Mouse (Mus musculus): ENCODE results near the gene Ch25h. TPM values are rescaled to one million over a fixed set of nuclear protein-coding genes. Genes with fewer than 3 reads are reported as not detected.

Gene Ch25h
- 0.21 and 0.56 TPM in 2 replicates for polyA plus RNA-seq (2015; fragmentation: Nextera tagmentation; extraction: Ambion mirVana)

GRCm38 (mm10) chr19:34474991-34475971 lies at the start of gene Ch25h:
Ch25h (minus strand) TSS chr19:34475164.
- H3K27ac ChIP-seq, result no peak within 1 kb of the TSS
- peak within 1 kb of the TSS; percentile 71 for H3K4me2 ChIP-seq
- WGBS (ENCODE audit: insufficient replicate concordance), result 2% methylated on average over 35 of the region's 35 CpGs
- peak within 1 kb of the TSS; percentile 22 for H3K9ac ChIP-seq
- DNase-seq, result no peak
- ATAC-seq (ENCODE audit: low read depth), result 0 out of 2 replicates have a peak, but pooled peaks have one; percentile 31
- no peaks in the 10 kb centered on the region for H3K9me3 ChIP-seq (replicated peaks)
- H3K4me3 ChIP-seq (replicated peaks), result peak within 1 kb of the TSS; percentile 54
- no peaks in the 10 kb centered on the region for H3K36me3 ChIP-seq
- peaks cover 17% of the 10 kb centered on the region for H3K4me1 ChIP-seq (replicated peaks)
- peaks cover 53% of the 10 kb centered on the region for H3K27me3 ChIP-seq

GRCm38 (mm10) chr19:34524646-34525045 lies 49.7 kb upstream of the Ch25h start:
- no peak overlapping the region for H3K4me3 ChIP-seq (replicated peaks)
- no peaks in the 10 kb centered on the region for H3K27me3 ChIP-seq
- ATAC-seq (ENCODE audit: low read depth), result no peak
- no peak overlapping the region for H3K27ac ChIP-seq
- no peak overlapping the region for H3K9ac ChIP-seq
- peak overlapping the region; percentile 23; the same call in 1 of the 2 replicates for H3K4me2 ChIP-seq
- peaks cover 22% of the 10 kb centered on the region for H3K4me1 ChIP-seq (replicated peaks)
- DNase-seq, result no peak
- WGBS (ENCODE audit: insufficient replicate concordance), result 62% methylated on average over 9 of the region's 9 CpGs
- H3K9me3 ChIP-seq (replicated peaks), result no peaks in the 10 kb centered on the region
- peaks cover 7% of the 10 kb centered on the region; the same call in 1 of the 2 replicates for H3K36me3 ChIP-seq

GRCm38 (mm10) chr19:34523106-34523725 lies 48.3 kb upstream of the Ch25h start:
- ATAC-seq (ENCODE audit: low read depth), result no peak
- H3K4me3 ChIP-seq (replicated peaks), result no peak overlapping the region
- H3K9me3 ChIP-seq (replicated peaks), result no peaks in the 10 kb centered on the region
- no peak overlapping the region for H3K4me2 ChIP-seq
- no peak for DNase-seq
- H3K36me3 ChIP-seq, result peaks cover 15% of the 10 kb centered on the region; the same call in 1 of the 2 replicates
- WGBS (ENCODE audit: insufficient replicate concordance), result 79% methylated on average over 12 of the region's 12 CpGs
- no peaks in the 10 kb centered on the region for H3K27me3 ChIP-seq
- H3K9ac ChIP-seq, result no peak overlapping the region
- H3K4me1 ChIP-seq (replicated peaks), result peaks cover 29% of the 10 kb centered on the region
- no peak overlapping the region for H3K27ac ChIP-seq

GRCm38 (mm10) chr19:34521978-34522377 lies 47.0 kb upstream of the Ch25h start:
- H3K9ac ChIP-seq, result no peak overlapping the region
- H3K4me3 ChIP-seq (replicated peaks), result no peak overlapping the region
- ATAC-seq (ENCODE audit: low read depth), result no peak
- no peak overlapping the region for H3K4me2 ChIP-seq
- H3K36me3 ChIP-seq, result peaks cover 18% of the 10 kb centered on the region; the same call in 1 of the 2 replicates
- DNase-seq, result no peak
- H3K4me1 ChIP-seq (replicated peaks), result peaks cover 37% of the 10 kb centered on the region
- 59% methylated on average over 1 of the region's 1 CpGs for WGBS (ENCODE audit: insufficient replicate concordance)
- H3K9me3 ChIP-seq (replicated peaks), result no peaks in the 10 kb centered on the region
- no peaks in the 10 kb centered on the region for H3K27me3 ChIP-seq
- H3K27ac ChIP-seq, result no peak overlapping the region

- Histone ChIP-seq H3K36me3 (peaks cover 18% of the 10 kb centered on the region; the same call in 1 of the 2 replicates), H3K4me1 (replicated peaks) (peaks cover 36% of the 10 kb centered on the region), H3K4me3 (replicated peaks) (no peak overlapping the region), H3K27ac (no peak overlapping the region), H3K27me3 (no peaks in the 10 kb centered on the region), H3K9me3 (replicated peaks) (no peaks in the 10 kb centered on the region), H3K9ac (no peak overlapping the region), H3K4me2 (no peak overlapping the region)
- 34% methylated on average over 2 of the region's 2 CpGs for WGBS (ENCODE audit: insufficient replicate concordance)
- no peak for DNase-seq
- no peak for ATAC-seq (ENCODE audit: low read depth)
Observed at GRCm38 (mm10) chr19:34521361-34521760, 46.4 kb upstream of the Ch25h start.

- DNase-seq (no peak), ATAC-seq (ENCODE audit: low read depth) (no peak)
- Histone ChIP-seq H3K36me3 (peaks cover 18% of the 10 kb centered on the region; the same call in 1 of the 2 replicates), H3K27ac (no peak overlapping the region), H3K9me3 (replicated peaks) (no peaks in the 10 kb centered on the region), H3K4me3 (replicated peaks) (no peak overlapping the region), H3K27me3 (no peaks in the 10 kb centered on the region), H3K4me2 (no peak overlapping the region), H3K9ac (no peak overlapping the region), H3K4me1 (replicated peaks) (peaks cover 30% of the 10 kb centered on the region)
- 66% methylated on average over 4 of the region's 4 CpGs for WGBS (ENCODE audit: insufficient replicate concordance)
Observed at GRCm38 (mm10) chr19:34520051-34520450, 45.1 kb upstream of the Ch25h start.

- ATAC-seq (ENCODE audit: low read depth) (no peak), DNase-seq (no peak)
Observed at GRCm38 (mm10) chr19:34519646-34520045, 44.7 kb upstream of the Ch25h start.

GRCm38 (mm10) chr19:34518786-34519185 lies 43.8 kb upstream of the Ch25h start:
- Histone ChIP-seq H3K9ac (no peak overlapping the region), H3K4me1 (replicated peaks) (peaks cover 23% of the 10 kb centered on the region), H3K27ac (no peak overlapping the region), H3K4me2 (no peak overlapping the region), H3K27me3 (no peaks in the 10 kb centered on the region), H3K9me3 (replicated peaks) (no peaks in the 10 kb centered on the region), H3K36me3 (peaks cover 18% of the 10 kb centered on the region; the same call in 1 of the 2 replicates), H3K4me3 (replicated peaks) (no peak overlapping the region)
- no peak for DNase-seq
- 56% methylated on average over 3 of the region's 3 CpGs for WGBS (ENCODE audit: insufficient replicate concordance)
- ATAC-seq (ENCODE audit: low read depth), result no peak

More at GRCm38 (mm10) chr19:34519646-34520045, 44.7 kb upstream of the Ch25h start:
- Histone ChIP-seq H3K27ac (no peak overlapping the region), H3K4me2 (no peak overlapping the region), H3K9ac (no peak overlapping the region), H3K36me3 (peaks cover 18% of the 10 kb centered on the region; the same call in 1 of the 2 replicates), H3K27me3 (no peaks in the 10 kb centered on the region), H3K9me3 (replicated peaks) (no peaks in the 10 kb centered on the region), H3K4me3 (replicated peaks) (no peak overlapping the region), H3K4me1 (replicated peaks) (peaks cover 26% of the 10 kb centered on the region)
- 63% methylated on average over 3 of the region's 3 CpGs for WGBS (ENCODE audit: insufficient replicate concordance)

- H3K27ac ChIP-seq, result no peak overlapping the region
- H3K4me1 ChIP-seq (replicated peaks), result peaks cover 23% of the 10 kb centered on the region
- no peaks in the 10 kb centered on the region for H3K9me3 ChIP-seq (replicated peaks)
- no peak overlapping the region for H3K4me3 ChIP-seq (replicated peaks)
- DNase-seq, result no peak
- ATAC-seq (ENCODE audit: low read depth), result no peak
- H3K36me3 ChIP-seq, result peaks cover 15% of the 10 kb centered on the region; the same call in 1 of the 2 replicates
- H3K9ac ChIP-seq, result no peak overlapping the region
- H3K4me2 ChIP-seq, result no peak overlapping the region
- WGBS (ENCODE audit: insufficient replicate concordance), result 75% methylated on average over 13 of the region's 13 CpGs
- H3K27me3 ChIP-seq, result no peaks in the 10 kb centered on the region
Observed at GRCm38 (mm10) chr19:34517812-34518594, 43.0 kb upstream of the Ch25h start.

GRCm38 (mm10) chr19:34517197-34517596 lies 42.2 kb upstream of the Ch25h start:
- WGBS (ENCODE audit: insufficient replicate concordance), result 73% methylated on average over 3 of the region's 3 CpGs
- DNase-seq (no peak), ATAC-seq (ENCODE audit: low read depth) (0 out of 2 replicates have a peak, but pooled peaks have one; percentile 47)
- H3K4me1 ChIP-seq (replicated peaks), result peaks cover 23% of the 10 kb centered on the region
- H3K27me3 ChIP-seq, result no peaks in the 10 kb centered on the region
- peaks cover 15% of the 10 kb centered on the region; the same call in 1 of the 2 replicates for H3K36me3 ChIP-seq
- no peak overlapping the region for H3K9ac ChIP-seq
- no peaks in the 10 kb centered on the region for H3K9me3 ChIP-seq (replicated peaks)
- no peak overlapping the region for H3K4me3 ChIP-seq (replicated peaks)
- H3K27ac ChIP-seq, result no peak overlapping the region
- no peak overlapping the region for H3K4me2 ChIP-seq
